Mouse (Mus musculus) cerebellum, adult 2 months (tissue): ENCODE results near the gene Gpld1.

Experiments
- CTCF ChIP-seq: fragments of 200-500 bp; IDR thresholded peaks from 2 replicates; pipeline ENCODE4 v1.5.1; 2011; ENCODE audit warnings: low read depth, mild to moderate bottlenecking, control low read depth, low read length, moderate library complexity, borderline replicate concordance; ENCODE audit not compliant: insufficient read depth
- POLR2A ChIP-seq: fragments of 200-500 bp; IDR thresholded peaks from 2 replicates; pipeline ENCODE4 v1.6.1; 2011; ENCODE audit warnings: low read length, control low read depth, borderline replicate concordance; ENCODE audit not compliant: insufficient read depth

- TF ChIP-seq CTCF (no peak), POLR2A (no peak)
Measured at GRCm38 (mm10) chr13:24906831-24907570, 36.0 kb upstream of the Gpld1 start.
